11 mouse cellular contexts compared by ENCODE assay signal in the genomic region with DNA sequence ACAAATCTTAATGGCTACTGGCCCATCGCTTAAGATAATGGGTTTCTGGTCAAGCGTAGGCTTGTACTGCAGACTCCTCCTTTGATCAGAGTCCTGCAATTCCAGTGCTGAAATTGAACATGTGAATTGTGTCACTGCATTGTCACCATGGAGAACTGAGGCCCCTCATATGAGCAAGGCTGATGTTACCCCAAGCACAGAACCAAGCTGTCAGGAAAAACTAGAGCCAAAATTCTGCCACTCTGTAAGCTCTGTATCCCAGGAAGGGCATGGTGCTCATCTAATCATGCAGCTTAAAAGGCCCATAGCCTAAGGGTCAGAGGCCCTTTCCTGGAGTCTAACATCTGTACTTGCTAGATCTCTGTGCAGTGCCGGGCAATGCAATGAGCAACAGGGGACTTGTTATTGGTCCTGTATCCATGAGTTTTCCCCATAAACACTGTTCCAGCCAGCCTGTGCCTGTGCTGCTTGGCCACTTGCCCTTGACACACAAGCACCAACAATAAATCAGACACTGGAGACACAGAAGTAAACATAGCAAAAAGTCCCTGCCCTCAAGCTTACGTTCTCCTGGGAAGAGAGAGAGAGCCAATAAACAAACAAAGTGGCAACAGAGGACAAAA.
A peak's percentile ranks its signal among the peaks of the same experiment; 100 is the strongest.
DNase-seq lines count a peak whose midpoint lies in the region; ATAC-seq and TF ChIP-seq lines count a peak whose summit lies in the region.
"Had no signal": no experiment of that assay in that cellular context is flagged by ENCODE, and none has a peak within 500 bp of the region (broad histone marks: within the 10 kb centered on the region; RNA-seq: fewer than 3 reads in every experiment).

No protein-coding gene starts in this region.

- no peak overlapping the region for H3K4me3 ChIP-seq in intestine, embryonic 16.5 days (ENCODE audit: low read length)
- no peak overlapping the region for H3K4me3 ChIP-seq in limb, embryonic 13.5 days
- no peak overlapping the region for H3K4me3 ChIP-seq in small intestine, adult 2 months (ENCODE audit: low read depth, low read length)
- H3K4me3 ChIP-seq: forebrain, embryonic 12.5 days; heart, embryonic 15.5 days had no signal

- no peaks in the 10 kb centered on the region for H3K4me1 ChIP-seq in intestine, embryonic 16.5 days (ENCODE audit: control insufficient read depth, insufficient read depth, low read length)
- H3K4me1 ChIP-seq in limb, embryonic 13.5 days = peaks cover 8% of the 10 kb centered on the region
- no peaks in the 10 kb centered on the region; the same call in 1 of the 2 replicates for H3K4me1 ChIP-seq in small intestine, adult 2 months (ENCODE audit: control insufficient read depth, insufficient read depth, insufficient read length, low read length)
- H3K4me1 ChIP-seq: forebrain, embryonic 12.5 days; heart, embryonic 15.5 days had no signal

- no peak for TF ChIP-seq POLR2A in small intestine, adult 2 months (IDR thresholded peaks at IDR 0.05; ENCODE audit: low read depth, low read length)

- H3K36me3 ChIP-seq in intestine, embryonic 16.5 days (ENCODE audit: control insufficient read depth, insufficient read depth, low read length) = no peaks in the 10 kb centered on the region
- H3K36me3 ChIP-seq in limb, embryonic 13.5 days = no peaks in the 10 kb centered on the region
- no peaks in the 10 kb centered on the region for H3K36me3 ChIP-seq in small intestine, adult 2 months (ENCODE audit: control insufficient read depth, insufficient read depth, low read length)
- H3K36me3 ChIP-seq: forebrain, embryonic 12.5 days; heart, embryonic 15.5 days had no signal

- TF ChIP-seq CTCF in small intestine, adult 2 months (IDR thresholded peaks at IDR 0.05; ENCODE audit: extremely low read depth, insufficient read length, insufficient replicate concordance, low read depth, low read length) = no peak

- intact Hi-C loops in left cerebral cortex, postnatal 4 days (cut with DNase I) = no loop called here
- intact Hi-C loops in left cerebral cortex, postnatal 36 days (cut with DNase I) = no loop called here

- DNase-seq in left cerebral cortex, postnatal 4 days = peak; percentile 2
- DNase-seq in left cerebral cortex, postnatal 36 days (ENCODE audit: low spot score in 2 of 2) = no peak
- no peak for DNase-seq in left cerebral cortex, adult 18-20 months (ENCODE audit: low spot score in 2 of 2)
- DNase-seq: thymus, adult 18-20 months had no signal

- H3K9ac ChIP-seq in intestine, embryonic 16.5 days (ENCODE audit: low read depth, low read length) = no peak overlapping the region
- no peak overlapping the region for H3K9ac ChIP-seq in limb, embryonic 13.5 days
- H3K9ac ChIP-seq: forebrain, embryonic 12.5 days; heart, embryonic 15.5 days had no signal

- 48% methylated on average over 4 of the region's 4 CpGs for WGBS in intestine, embryonic 16.5 days
- 43% methylated on average over 4 of the region's 4 CpGs for WGBS in limb, embryonic 13.5 days
- 65% methylated on average over 4 of the region's 4 CpGs for WGBS in small intestine, adult 2 months

- no peak overlapping the region for H3K27ac ChIP-seq in intestine, embryonic 16.5 days (ENCODE audit: low read length)
- H3K27ac ChIP-seq in limb, embryonic 13.5 days = no peak overlapping the region
- peak overlapping the region; percentile 67 for H3K27ac ChIP-seq in small intestine, adult 2 months (ENCODE audit: insufficient read depth, low read depth, low read length)
- H3K27ac ChIP-seq: forebrain, embryonic 12.5 days; heart, embryonic 15.5 days had no signal

- no peak overlapping the region for H3K4me2 ChIP-seq in intestine, embryonic 16.5 days (ENCODE audit: low read depth, low read length)
- H3K4me2 ChIP-seq in limb, embryonic 13.5 days (replicated peaks) = no peak overlapping the region
- H3K4me2 ChIP-seq: forebrain, embryonic 12.5 days; heart, embryonic 15.5 days had no signal

- ATAC-seq in intestine, embryonic 16.5 days = peak; percentile 79
- peak; percentile 44; the same call in 1 of the 2 replicates for ATAC-seq in limb, embryonic 13.5 days (ENCODE audit: low FRiP score, low read depth)
- no peak for ATAC-seq in monocyte, adult 5-6 weeks (replicated peaks; ENCODE audit: insufficient number of reproducible peaks, low FRiP score, low TSS enrichment, poor library complexity, severe bottlenecking)
- ATAC-seq: midbrain, embryonic 16.5 days had no signal

- no peaks in the 10 kb centered on the region for H3K9me3 ChIP-seq in intestine, embryonic 16.5 days (ENCODE audit: control insufficient read depth, low read length)
- no peaks in the 10 kb centered on the region for H3K9me3 ChIP-seq in limb, embryonic 13.5 days
- H3K9me3 ChIP-seq: forebrain, embryonic 12.5 days; heart, embryonic 15.5 days had no signal

- no peaks in the 10 kb centered on the region for H3K27me3 ChIP-seq in intestine, embryonic 16.5 days (replicated peaks; ENCODE audit: control insufficient read depth, insufficient read depth, low read length)
- H3K27me3 ChIP-seq in limb, embryonic 13.5 days = no peaks in the 10 kb centered on the region
- no peaks in the 10 kb centered on the region for H3K27me3 ChIP-seq in small intestine, adult 2 months (ENCODE audit: control insufficient read depth, insufficient read depth, low read length)
- H3K27me3 ChIP-seq: forebrain, embryonic 12.5 days; heart, embryonic 15.5 days had no signal
